ENCODE assay signal across 11 mouse cellular contexts in the genomic region with DNA sequence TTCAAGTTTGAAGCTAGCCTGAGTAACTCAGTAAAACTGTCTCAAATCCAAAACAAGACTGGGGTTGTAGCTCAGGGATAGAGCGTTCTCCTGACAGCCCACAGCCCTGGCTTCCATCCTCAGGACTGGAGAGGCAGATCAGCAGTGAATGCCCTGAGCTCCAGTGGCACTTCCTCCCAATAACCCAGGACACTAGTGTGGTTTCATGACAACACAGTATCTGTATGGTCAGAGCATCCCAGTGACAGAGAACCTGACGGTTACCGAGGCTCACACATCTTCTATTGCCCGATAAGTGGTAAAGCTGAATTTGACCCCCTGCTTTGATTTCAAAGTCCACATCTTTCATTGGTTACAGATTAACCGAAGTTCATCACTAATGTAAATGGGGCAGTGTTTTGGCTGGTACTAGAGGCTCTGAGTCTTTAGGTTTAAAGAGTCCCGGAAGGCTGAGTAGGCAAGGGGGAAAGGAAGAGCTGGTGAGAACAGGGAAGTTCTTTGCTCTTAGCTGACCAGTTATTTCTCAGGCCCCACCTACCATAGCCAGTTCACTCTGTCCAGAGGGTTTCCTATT.
A peak's percentile ranks its signal among the peaks of the same experiment; 100 is the strongest.
DNase-seq lines count a peak whose midpoint lies in the region; ATAC-seq and TF ChIP-seq lines count a peak whose summit lies in the region.
"Had no signal": no experiment of that assay in that cellular context is flagged by ENCODE, and none has a peak within 500 bp of the region (broad histone marks: within the 10 kb centered on the region; RNA-seq: fewer than 3 reads in every experiment).

No protein-coding gene starts in this region.

- H3K36me3 ChIP-seq in spleen, adult 2 months (ENCODE audit: control insufficient read depth, insufficient read depth, low read length), result no peaks in the 10 kb centered on the region
- H3K36me3 ChIP-seq in liver, embryonic 12.5 days, result no peaks in the 10 kb centered on the region
- H3K36me3 ChIP-seq in neural tube, embryonic 15.5 days, result no peaks in the 10 kb centered on the region
- H3K36me3 ChIP-seq: embryonic facial prominence, embryonic 10.5 days had no signal

- WGBS in spleen, adult 2 months, result 77% methylated on average over 6 of the region's 6 CpGs
- 37% methylated on average over 6 of the region's 6 CpGs for WGBS in liver, embryonic 12.5 days (ENCODE audit: insufficient replicate concordance)
- WGBS in neural tube, embryonic 15.5 days, result 82% methylated on average over 6 of the region's 6 CpGs

- no peaks in the 10 kb centered on the region for H3K9me3 ChIP-seq in liver, embryonic 12.5 days (replicated peaks)
- H3K9me3 ChIP-seq in neural tube, embryonic 15.5 days (replicated peaks), result no peaks in the 10 kb centered on the region
- H3K9me3 ChIP-seq: embryonic facial prominence, embryonic 10.5 days had no signal

- ATAC-seq in liver, embryonic 12.5 days, result peak; percentile 34
- no peak for ATAC-seq in neural tube, embryonic 15.5 days (ENCODE audit: low FRiP score)
- ATAC-seq: Patski had no signal

- peak overlapping the region; percentile 62 for H3K27ac ChIP-seq in gastrocnemius, adult 2 months
- H3K27ac ChIP-seq in spleen, adult 2 months (ENCODE audit: insufficient read depth, low read length), result peak overlapping the region; percentile 28; the same call in 1 of the 2 replicates
- H3K27ac ChIP-seq in liver, embryonic 12.5 days, result peak overlapping the region; percentile 99
- no peak overlapping the region for H3K27ac ChIP-seq in neural tube, embryonic 15.5 days (replicated peaks)
- H3K27ac ChIP-seq: embryonic facial prominence, embryonic 10.5 days had no signal

- intact Hi-C loops in gastrocnemius, adult 2 months (cut with DNase I), result no loop called here
- intact Hi-C loops in gastrocnemius, postnatal 36 days (cut with DNase I), result loop anchor here (5.0 kb wide), 1 partner anchor 132 kb away; no protein-coding TSS in a partner anchor
- intact Hi-C loops in left cerebral cortex, postnatal 14 days (cut with DNase I), result no loop called here

- H3K27me3 ChIP-seq in spleen, adult 2 months (ENCODE audit: control insufficient read depth, insufficient read depth, low read length), result no peaks in the 10 kb centered on the region
- 0 out of 2 replicates have a peak, but pooled peaks cover 4% of the 10 kb centered on the region for H3K27me3 ChIP-seq in liver, embryonic 12.5 days (replicated peaks)
- no peaks in the 10 kb centered on the region for H3K27me3 ChIP-seq in neural tube, embryonic 15.5 days (replicated peaks)
- H3K27me3 ChIP-seq: Patski had no signal

- TF ChIP-seq POLR2A in spleen, adult 2 months (IDR thresholded peaks at IDR 0.05; ENCODE audit: low read depth, low read length), result no peak

- H3K9ac ChIP-seq in liver, embryonic 12.5 days, result peak overlapping the region; percentile 71
- no peak overlapping the region for H3K9ac ChIP-seq in neural tube, embryonic 15.5 days (replicated peaks)

- no peaks in the 10 kb centered on the region for H3K4me1 ChIP-seq in spleen, adult 2 months (ENCODE audit: control insufficient read depth, insufficient read depth, insufficient read length)
- H3K4me1 ChIP-seq in liver, embryonic 12.5 days, result peaks cover 66% of the 10 kb centered on the region
- H3K4me1 ChIP-seq in neural tube, embryonic 15.5 days, result no peaks in the 10 kb centered on the region

- no peak overlapping the region for H3K4me3 ChIP-seq in gastrocnemius, adult 2 months
- no peak overlapping the region for H3K4me3 ChIP-seq in spleen, adult 2 months (ENCODE audit: extremely low read depth, insufficient read depth, insufficient read length)
- H3K4me3 ChIP-seq in liver, embryonic 12.5 days, result peak overlapping the region; percentile 47
- H3K4me3 ChIP-seq in neural tube, embryonic 15.5 days (replicated peaks), result no peak overlapping the region
- H3K4me3 ChIP-seq: embryonic facial prominence, embryonic 10.5 days had no signal

- no peak for TF ChIP-seq CTCF in gastrocnemius, adult 2 months (IDR thresholded peaks at IDR 0.05)
- no peak for TF ChIP-seq CTCF in spleen, adult 2 months (IDR thresholded peaks at IDR 0.05; ENCODE audit: extremely low read depth, insufficient read depth, insufficient read length, insufficient replicate concordance)

- DNase-seq in gastrocnemius, adult 2 months, result no peak
- DNase-seq in gastrocnemius, postnatal 36 days, result no peak
- no peak for DNase-seq in spleen, adult 2 months (ENCODE audit: low read depth in 1 of 2, low spot score in 2 of 2)
- no peak for DNase-seq in spleen, adult 18-20 months
- DNase-seq in left cerebral cortex, postnatal 14 days (ENCODE audit: low spot score in 2 of 2), result no peak
- no peak for DNase-seq in cerebellum, adult 9-10 months

- peak overlapping the region; percentile 68 for H3K4me2 ChIP-seq in liver, embryonic 12.5 days
- no peak overlapping the region for H3K4me2 ChIP-seq in neural tube, embryonic 15.5 days
- H3K4me2 ChIP-seq: midbrain, embryonic 11.5 days had no signal
